Mouse (Mus musculus) granulocyte monocyte progenitor cell, adult 5-6 weeks (primary cell): ENCODE results near the gene Ptgis. TPM values are rescaled to one million over a fixed set of nuclear protein-coding genes. Genes with fewer than 3 reads are reported as not detected.
A peak's percentile ranks its signal among the peaks of the same experiment; 100 is the strongest.

Source experiments
- ATAC-seq: replicated peaks from 2 replicates; pipeline ENCODE4 v1.8.0; 2016; ENCODE audit warnings: mild to moderate bottlenecking, moderate TSS enrichment, inconsistent platforms; ENCODE audit not compliant: poor library complexity, severe bottlenecking
- total RNA-seq, 2 experiments: library from RNA; stranded (forward) in 1 of 2; stranded (reverse) in 1 of 2; fragments of 200-712, 200-1000 nt in 1 of 2; fragments of >200 nt in 1 of 2; fragmentation: Nextera tagmentation in 1 of 2; gene quantifications; 2 replicates each; pipeline ENCODE4 v1.2.3; 2014 to 2017

Ptgis gene
- total RNA-seq, 2 experiments from 2014 or later: not detected

DNA sequence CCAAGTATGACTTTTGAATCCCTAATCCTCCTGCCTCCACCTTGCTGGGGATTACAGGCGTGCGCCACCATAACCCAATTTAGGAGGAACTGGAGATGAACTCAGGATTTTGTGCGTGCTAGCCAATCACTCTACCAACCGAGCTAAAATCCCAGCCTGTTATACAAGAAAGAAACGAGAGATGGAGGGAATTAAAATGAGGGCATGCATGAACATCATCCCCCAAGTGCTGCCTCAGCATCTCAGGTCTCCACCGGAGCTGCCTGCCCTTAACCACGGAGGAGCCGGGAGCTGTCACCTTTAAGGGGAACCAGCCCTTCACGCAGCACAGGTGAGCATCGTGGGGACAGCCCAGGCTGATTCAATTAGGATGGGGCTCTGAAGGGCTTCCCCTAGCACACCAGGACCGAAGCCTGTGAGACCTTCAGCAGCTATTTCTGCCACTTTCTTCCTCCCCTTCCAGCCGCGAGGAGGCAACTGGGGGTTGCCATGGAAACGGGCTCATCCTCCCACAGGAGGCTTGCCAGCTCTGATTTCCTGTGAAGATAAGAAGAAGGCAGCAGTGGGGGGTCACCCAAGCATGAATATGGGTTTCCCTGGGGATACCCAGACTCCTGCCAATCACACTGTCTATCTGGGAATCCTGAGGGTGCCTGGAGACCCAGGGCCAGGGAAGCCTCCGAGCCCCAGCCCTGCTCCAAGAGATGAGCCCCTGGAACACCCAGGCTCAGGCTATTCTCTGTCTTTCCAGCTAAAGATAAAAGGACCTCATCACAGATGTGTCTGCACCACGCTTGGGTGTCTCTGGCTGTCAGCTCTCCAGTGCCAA, 38.7 kb downstream of the Ptgis start:
- ATAC-seq: no peak

DNA sequence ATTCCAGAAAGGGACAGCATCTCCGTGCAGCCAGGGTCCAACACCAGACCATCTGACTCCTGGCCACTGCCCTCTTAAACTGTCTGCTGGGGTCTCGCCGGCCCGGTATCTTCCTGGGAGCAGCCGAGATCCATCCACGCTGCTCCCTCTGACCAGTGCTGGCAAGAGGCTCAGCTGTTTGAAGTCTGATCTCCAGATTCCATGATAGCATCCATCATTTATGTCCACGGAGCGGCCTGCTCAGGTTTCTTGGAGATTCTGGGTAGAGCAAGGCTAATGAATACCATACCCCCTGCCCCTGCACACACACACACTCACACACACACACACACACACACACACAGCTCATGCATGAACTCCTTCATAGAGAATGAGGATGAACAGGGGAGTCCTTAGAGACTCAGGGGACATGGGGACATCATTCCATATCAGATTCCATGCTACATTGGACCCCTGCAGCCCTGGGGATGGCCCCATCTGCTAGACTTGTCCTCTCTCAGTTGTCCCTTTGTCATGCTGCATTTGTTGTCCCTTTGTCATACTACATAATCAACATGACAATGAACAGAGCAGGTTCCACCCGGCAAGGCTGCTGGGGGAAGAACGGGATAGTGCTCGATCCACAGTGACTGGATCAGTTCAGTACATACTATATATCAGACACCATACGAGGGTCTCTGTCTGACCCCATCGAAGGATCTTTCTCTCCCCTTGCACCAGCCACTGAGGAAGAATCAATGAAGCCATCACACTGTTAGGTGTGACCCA, 41.6 kb downstream of the Ptgis start:
- ATAC-seq: no peak

DNA sequence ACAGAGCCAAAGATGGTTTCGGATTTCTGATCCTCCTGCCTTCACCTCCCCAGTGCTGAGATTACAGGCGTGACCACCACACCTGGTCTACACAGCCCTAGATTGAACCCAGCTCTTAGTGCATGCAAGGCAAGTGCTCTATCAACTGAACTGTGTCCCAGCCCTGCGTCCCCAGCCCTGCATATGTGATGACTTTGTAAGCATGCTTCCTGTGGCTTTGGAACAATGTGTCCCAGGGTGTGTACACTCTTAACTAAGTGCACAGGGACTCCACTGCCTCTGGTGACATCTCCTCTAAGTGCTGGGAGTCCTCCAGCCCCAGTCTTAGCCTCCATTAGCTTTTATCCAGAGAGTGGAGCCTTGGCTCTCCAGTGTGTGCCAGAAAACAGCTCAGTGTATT, 47.0 kb downstream of the Ptgis start:
- ATAC-seq: no peak

DNA sequence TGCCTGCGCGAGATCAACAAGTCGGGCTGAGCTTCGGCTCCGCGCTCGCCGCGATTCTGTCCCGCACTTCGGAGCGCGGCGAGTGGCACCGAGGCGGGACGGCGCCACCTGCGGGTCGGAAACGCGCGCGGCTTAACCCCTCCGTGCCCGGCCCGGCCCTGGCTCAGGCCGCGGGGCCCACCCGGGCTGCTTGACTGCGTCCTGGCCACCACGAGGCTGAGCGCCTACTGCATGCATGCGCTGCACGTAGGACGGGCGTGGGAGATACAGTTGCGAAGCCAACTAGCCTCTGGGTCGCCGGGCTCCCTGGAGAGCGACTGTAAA, 50.4 kb downstream of the Ptgis start, which contains the start of gene Kcnb1:
Gene Kcnb1 (minus strand): TSS at position 80 of the 324 bp plus-strand sequence.
- peak; percentile 25; the same call in 1 of the 2 replicates for ATAC-seq

DNA sequence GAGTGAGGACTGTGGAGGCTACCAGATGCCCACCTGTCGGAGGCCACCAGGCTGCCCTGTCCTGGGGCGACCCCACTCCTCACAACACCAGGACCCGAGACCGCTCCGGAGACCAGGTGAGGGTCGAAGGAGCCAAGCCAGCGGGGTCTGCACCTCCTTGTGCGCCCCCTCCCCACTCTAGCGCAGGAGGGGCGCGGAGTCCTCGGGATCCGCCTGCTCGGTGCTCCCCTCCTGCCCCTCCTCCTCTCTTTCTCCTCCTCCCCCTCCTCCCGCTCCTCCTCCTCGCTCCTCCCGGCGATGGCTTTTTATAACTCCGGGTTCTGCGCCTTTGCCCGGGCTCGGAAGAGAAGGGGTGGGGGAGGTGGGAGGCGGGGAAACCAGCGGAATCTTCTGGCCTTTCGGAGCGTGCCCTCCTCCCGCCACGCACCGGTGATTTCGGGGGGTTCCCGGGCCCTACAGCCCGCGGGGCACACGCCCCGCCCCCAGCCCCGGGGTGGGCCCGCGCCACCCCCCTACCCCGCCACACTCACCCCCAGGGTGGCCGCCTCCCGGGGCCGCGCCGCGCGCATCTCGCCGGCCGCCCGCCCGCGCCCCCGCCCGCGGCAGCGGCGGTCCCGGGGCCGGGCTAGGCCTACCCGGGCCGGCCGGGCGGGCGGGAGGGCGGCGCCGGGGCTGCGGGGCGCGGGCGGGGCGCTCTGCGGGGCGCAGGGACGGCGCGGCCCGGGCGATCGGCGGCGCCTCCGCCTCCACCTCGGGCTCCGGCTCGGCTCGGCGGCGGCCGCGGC, 50.9 kb downstream of the Ptgis start:
- no peak for ATAC-seq

- ATAC-seq: peak; percentile 94
These were observed 51.8 kb downstream of the Ptgis start for GRCm38 (mm10) chr2:167188315-167189207.

GRCm38 (mm10) chr2:167187119-167187518, 53.3 kb downstream of the Ptgis start:
- ATAC-seq: no peak

DNA sequence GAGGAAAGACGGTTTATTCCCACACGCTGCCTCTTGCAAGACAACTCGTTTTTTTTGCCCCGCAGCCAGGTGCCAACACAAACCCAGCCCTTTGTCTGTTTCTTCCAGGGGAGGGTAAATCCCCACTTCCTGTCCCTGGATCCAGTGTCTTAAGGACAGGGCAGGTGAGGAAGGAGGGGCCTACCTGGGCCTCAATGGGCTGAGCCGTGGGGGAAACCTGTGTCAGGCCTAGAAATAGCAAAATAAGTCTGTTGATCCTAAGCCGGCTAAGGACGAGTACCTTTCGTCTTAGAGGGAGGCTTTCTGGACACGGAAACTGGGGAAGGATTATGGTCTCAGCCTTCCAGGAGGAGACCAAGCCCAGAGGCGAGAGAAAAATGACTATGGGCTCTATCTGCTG, 53.9 kb downstream of the Ptgis start:
- no peak for ATAC-seq

DNA sequence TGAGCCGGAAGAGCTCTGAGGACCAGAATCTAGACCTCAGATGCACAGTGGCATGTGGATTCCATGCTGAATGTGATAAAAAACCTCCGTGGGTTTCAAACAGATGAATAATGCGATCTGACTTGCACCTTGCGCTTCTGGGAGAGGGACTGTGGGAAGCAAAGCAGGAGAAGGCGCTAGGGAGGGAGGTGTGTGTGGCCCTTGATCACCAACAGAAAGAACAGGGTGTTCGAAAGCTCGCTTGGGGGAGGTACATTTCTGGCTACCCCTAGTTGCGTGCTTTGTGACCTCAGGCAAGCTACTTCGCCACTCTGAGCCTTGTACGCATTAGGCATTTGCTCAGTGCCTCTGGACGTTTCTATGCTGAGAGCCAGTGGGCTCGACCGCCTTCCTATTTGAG, 54.4 kb downstream of the Ptgis start:
- no peak for ATAC-seq

DNA sequence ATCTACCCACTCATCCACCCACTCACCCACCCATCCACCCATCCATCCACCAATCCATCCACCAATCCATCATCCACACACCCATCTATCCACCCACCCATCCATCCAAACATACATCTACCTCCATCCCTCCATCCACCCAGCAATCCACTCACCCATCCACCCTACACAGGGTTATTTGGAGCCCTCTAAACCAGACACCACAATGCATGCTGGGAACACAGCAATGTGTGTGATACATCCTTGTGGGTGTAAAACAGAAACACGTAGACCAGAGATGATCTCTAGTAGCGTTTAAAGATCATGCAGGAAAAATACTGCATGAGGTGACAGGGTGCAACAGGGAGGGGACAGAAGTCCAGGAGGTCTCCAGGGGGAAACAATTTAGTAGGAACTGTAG, 55.0 kb downstream of the Ptgis start:
- ATAC-seq: no peak

- ATAC-seq: no peak
These were observed 58.6 kb downstream of the Ptgis start for GRCm38 (mm10) chr2:167181662-167182389.

DNA sequence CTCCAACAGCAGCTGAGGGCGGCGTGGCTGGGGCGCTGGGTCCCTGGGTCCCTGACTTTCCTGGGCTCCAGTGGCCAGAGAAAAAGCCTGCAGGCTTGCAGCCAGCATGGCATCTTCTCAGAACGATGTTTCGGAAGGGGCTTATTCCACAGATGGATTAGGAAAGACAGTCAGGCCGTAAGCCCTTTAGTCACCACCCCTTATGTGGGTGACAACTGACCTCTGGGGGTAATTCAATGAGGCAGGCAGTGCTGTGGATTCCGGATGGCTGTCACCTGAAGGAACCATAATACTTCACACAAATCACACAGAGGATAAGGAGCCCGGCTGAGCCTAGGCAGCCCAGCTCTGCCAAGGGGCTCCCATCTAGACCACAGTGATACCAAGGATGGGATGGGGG, 59.3 kb downstream of the Ptgis start:
- no peak for ATAC-seq

DNA sequence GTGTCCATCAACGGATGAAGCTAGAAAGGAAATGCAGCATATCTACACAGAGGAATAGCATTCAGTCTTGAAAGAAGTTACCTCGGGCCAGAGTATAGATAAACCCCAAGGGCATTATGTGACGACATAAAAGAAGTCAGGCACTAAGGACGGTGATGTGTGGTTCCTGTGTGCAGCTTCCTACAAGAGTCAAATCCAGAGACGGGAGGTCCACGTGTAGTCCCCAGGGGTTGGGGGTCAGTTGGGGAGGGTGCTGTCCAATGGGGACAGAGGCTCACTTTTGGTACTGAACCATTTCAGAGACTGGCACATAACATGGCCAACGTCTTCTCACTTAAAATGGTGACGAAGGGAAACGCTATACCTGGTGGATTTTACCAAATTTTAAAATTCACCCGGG, 61.1 kb downstream of the Ptgis start:
- ATAC-seq: no peak

DNA sequence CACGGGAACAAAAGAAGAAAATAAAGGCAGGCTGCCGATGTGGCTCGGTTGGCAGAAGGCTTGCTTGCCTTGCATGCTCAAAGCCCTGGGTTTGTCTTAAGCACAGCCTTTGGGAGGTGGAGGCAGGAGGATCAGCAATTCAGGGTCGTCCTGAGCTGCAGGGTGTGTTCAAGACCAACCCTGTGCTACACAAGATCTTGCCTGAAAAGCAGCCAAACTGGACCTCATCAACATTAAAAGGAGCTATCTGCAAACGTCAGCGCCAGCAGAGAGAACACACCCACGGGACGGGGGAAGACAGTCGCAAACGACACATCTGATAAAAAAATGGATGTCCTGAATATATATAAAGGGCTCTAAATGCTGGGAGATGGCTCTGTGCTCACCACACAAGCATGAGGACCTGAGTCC, 63.2 kb downstream of the Ptgis start:
- ATAC-seq: no peak

DNA sequence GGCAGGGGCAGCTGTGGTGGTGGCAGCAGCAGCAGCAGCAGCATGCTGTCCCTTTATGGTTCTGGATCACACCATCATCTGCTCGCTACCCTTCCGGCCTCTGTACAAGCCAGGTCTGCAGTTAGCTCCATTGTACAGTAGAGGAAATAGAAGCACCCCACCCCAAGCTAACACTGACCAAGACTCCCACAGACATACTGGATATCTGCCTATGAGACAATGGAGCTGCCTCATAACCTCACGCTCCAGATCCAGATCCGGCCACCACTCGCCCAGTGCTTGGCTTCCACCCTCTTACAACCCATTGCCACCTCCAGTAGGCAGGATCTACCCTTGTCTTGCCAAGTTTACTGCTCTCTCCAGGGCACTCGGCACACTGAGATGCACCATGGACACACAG, 65.1 kb downstream of the Ptgis start:
- no peak for ATAC-seq

- ATAC-seq: no peak
These were observed 67.1 kb downstream of the Ptgis start for GRCm38 (mm10) chr2:167173051-167173875.

- ATAC-seq: peak; percentile 94
These were observed 72.7 kb downstream of the Ptgis start for GRCm38 (mm10) chr2:167167515-167168212.

DNA sequence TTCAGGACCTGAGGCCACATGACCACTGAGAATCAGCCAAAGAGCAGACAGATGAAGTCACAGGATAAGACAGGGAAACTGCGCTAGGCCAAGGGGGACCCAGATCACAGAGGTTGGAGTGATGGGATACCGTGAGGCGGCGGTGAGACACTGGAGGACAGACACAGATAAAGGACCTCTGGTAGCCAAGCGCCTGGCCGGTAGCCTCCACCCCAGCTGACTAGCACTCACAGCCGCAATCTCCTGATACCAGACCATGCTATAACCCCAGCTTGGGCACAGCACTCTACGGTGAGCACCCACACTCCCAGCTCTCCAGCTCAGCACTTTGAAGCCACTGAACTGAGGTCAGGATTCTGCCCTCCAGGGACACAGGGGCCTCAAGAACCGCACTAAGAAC, 76.8 kb downstream of the Ptgis start:
- ATAC-seq: no peak
